Mouse (Mus musculus) frontal cortex, postnatal 14 days (tissue): ENCODE measurements around the gene Asic2.

Experiments
- DNase-seq, 2 experiments: peaks; one replicate each; pipeline ENCODE4 v3.0.0; 2022; ENCODE audit warnings: low spot score in 2 of 2

Gene Asic2

GRCm38 (mm10) chr11:81968401-81968881 lies at the start of gene Asic2:
Gene Asic2, minus strand, starts transcription at chr11:81968457.
- peak; percentile 46 to 49 for DNase-seq

GRCm38 (mm10) chr11:82016181-82016780 lies 48.0 kb upstream of the Asic2 start:
- no peak for DNase-seq

GRCm38 (mm10) chr11:82015066-82015465 lies 46.8 kb upstream of the Asic2 start:
- DNase-seq = no peak

- DNase-seq = no peak
These were observed 45.5 kb upstream of the Asic2 start for GRCm38 (mm10) chr11:82013756-82014155.

GRCm38 (mm10) chr11:82011411-82012193 lies 43.3 kb upstream of the Asic2 start:
- DNase-seq = no peak

GRCm38 (mm10) chr11:82010115-82010514 lies 41.9 kb upstream of the Asic2 start:
- no peak for DNase-seq

GRCm38 (mm10) chr11:82006796-82007423 lies 38.7 kb upstream of the Asic2 start:
- no peak for DNase-seq

- DNase-seq = no peak
These were observed 36.6 kb upstream of the Asic2 start for GRCm38 (mm10) chr11:82004810-82005209.

GRCm38 (mm10) chr11:82000581-82000980 lies 32.3 kb upstream of the Asic2 start:
- no peak for DNase-seq

- no peak for DNase-seq
These were observed 31.2 kb upstream of the Asic2 start for GRCm38 (mm10) chr11:81999469-81999868.

GRCm38 (mm10) chr11:81998646-81999045 lies 30.4 kb upstream of the Asic2 start:
- DNase-seq = no peak

- no peak for DNase-seq
These were observed 28.8 kb upstream of the Asic2 start for GRCm38 (mm10) chr11:81997085-81997484.

- DNase-seq = peak; percentile 59 to 82
These were observed 28.1 kb upstream of the Asic2 start for GRCm38 (mm10) chr11:81996172-81996841.

GRCm38 (mm10) chr11:81983146-81983545 lies 14.9 kb upstream of the Asic2 start:
- DNase-seq = peak in 1 of 2 experiments; percentile 53

- DNase-seq = no peak
These were observed 13.9 kb upstream of the Asic2 start for GRCm38 (mm10) chr11:81982191-81982590.

- DNase-seq = no peak
These were observed 6.3 kb upstream of the Asic2 start for GRCm38 (mm10) chr11:81974577-81974976.

- no peak for DNase-seq
These were observed 5.4 kb upstream of the Asic2 start for GRCm38 (mm10) chr11:81973699-81974098.

GRCm38 (mm10) chr11:81972044-81972443 lies 3.8 kb upstream of the Asic2 start:
- DNase-seq = no peak

GRCm38 (mm10) chr11:81966626-81967289 lies 1.5 kb downstream of the Asic2 start:
- DNase-seq = peak in 1 of 2 experiments; percentile 41

GRCm38 (mm10) chr11:81965653-81966625 lies 2.3 kb downstream of the Asic2 start:
- DNase-seq = no peak
